Mouse (Mus musculus): ENCODE results near the gene Tspan32. TPM values are rescaled to one million over a fixed set of nuclear protein-coding genes. Genes with fewer than 3 reads are reported as not detected.

The Tspan32 gene
- polyA plus RNA-seq, 1 experiment from 2014 or later, result 7.7 TPM

DNA sequence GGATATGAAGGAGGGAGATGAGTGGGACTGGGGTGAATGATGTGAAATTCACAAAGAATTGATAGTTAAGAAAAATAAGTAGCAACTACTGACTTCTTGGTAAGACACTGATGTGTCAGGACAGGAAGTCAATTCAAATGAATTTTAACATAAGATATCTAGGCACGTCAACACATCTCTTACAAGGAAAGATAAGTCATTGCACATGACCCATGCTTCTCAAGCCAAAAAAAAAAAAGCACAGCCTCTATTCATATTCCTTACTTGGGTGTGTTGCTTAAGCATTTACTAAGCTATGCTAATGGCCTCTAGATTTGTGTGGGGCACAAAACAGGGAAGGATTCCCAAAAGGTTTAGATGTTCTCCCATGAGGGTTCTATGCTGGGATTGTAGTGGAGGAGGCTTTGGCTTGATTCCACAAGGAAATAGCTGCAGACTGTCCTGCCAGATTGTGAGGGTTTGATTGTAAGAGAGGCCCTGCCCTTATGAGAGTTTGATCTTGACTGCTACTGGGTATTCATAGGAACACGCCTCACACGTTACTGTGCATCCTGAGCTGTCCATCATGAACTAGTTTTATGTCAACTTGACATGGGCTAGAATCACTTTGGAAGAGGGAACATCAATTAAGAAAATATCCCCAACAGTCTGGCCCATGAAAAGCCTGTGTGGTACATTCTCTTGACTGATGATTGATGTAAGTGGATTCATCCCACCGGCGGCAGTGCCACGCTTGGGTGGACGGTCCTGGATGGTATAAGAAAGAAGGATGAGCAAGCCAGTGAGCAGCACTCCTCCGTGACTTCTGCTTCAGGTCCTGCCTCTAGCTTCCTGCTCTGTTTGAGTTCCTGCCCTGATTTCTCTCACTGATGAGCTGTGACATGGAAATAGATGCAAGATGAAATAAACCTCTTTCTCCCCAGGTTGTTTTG lies 29.9 kb downstream of the Tspan32 start:
- H3K9ac ChIP-seq, result no peak overlapping the region
- 84% methylated on average over 8 of the region's 8 CpGs for WGBS
- ATAC-seq (ENCODE audit: insufficient number of reproducible peaks, low FRiP score), result no peak
- H3K4me2 ChIP-seq, result no peak overlapping the region
- H3K4me3 ChIP-seq, result no peak overlapping the region
- H3K27ac ChIP-seq (ENCODE audit: poor library complexity, severe bottlenecking), result no peak overlapping the region
- 0 out of 2 replicates have a peak, but pooled peaks cover 5% of the 10 kb centered on the region for H3K36me3 ChIP-seq
- H3K27me3 ChIP-seq (replicated peaks), result no peaks in the 10 kb centered on the region
- peaks cover 4% of the 10 kb centered on the region for H3K4me1 ChIP-seq (replicated peaks)
- H3K9me3 ChIP-seq (replicated peaks), result no peaks in the 10 kb centered on the region

DNA sequence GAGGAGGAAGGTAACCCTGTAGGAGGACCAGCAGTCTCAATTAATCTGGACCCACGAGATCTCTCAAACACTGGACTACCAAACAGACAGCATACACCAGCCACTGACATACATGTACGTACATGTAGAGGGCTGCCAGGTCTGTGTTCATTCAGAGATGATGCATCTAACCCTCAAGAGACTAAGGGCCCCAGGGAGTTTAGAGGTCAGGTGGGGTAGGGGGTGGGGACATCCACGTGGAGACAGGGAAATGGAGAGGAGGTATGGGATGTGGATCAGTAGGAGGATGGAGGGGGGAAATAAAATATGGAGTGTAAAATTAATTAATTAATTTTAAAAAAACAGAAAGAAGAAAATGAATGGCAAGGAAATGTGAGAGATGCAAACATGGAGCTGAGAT lies 31.9 kb downstream of the Tspan32 start:
- no peak overlapping the region for H3K4me3 ChIP-seq
- H3K36me3 ChIP-seq, result 0 out of 2 replicates have a peak, but pooled peaks cover 5% of the 10 kb centered on the region
- H3K27ac ChIP-seq (ENCODE audit: poor library complexity, severe bottlenecking), result no peak overlapping the region
- H3K9ac ChIP-seq, result no peak overlapping the region
- no peaks in the 10 kb centered on the region for H3K9me3 ChIP-seq (replicated peaks)
- WGBS, result 77% methylated on average over 3 of the region's 3 CpGs
- no peaks in the 10 kb centered on the region for H3K27me3 ChIP-seq (replicated peaks)
- no peak for ATAC-seq (ENCODE audit: insufficient number of reproducible peaks, low FRiP score)
- no peak overlapping the region for H3K4me2 ChIP-seq
- H3K4me1 ChIP-seq (replicated peaks), result peaks cover 17% of the 10 kb centered on the region

DNA sequence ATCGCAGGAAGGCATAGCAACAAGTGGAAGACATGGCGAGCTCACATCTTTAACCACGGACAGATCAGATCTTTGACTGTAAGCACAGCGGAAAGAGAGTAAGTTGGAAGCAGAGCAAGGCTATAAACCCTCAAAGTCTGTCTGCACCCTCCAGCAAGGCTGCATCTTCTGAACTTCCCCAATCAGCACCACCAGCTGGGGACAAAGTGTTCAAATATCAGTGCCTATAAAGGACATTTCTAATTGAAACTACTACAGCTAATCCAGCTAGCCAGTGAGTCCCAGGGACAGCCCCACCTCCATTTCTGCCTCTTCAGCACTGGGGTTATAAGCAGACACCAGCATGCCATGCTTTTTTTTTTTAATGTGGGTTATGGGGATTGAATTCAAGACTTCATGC lies 32.5 kb downstream of the Tspan32 start:
- no peak overlapping the region for H3K4me3 ChIP-seq
- 88% methylated on average over 4 of the region's 4 CpGs for WGBS
- H3K9me3 ChIP-seq (replicated peaks), result no peaks in the 10 kb centered on the region
- H3K4me1 ChIP-seq (replicated peaks), result peaks cover 20% of the 10 kb centered on the region
- H3K27me3 ChIP-seq (replicated peaks), result no peaks in the 10 kb centered on the region
- no peak overlapping the region for H3K9ac ChIP-seq
- H3K4me2 ChIP-seq, result no peak overlapping the region
- ATAC-seq (ENCODE audit: insufficient number of reproducible peaks, low FRiP score), result no peak
- 0 out of 2 replicates have a peak, but pooled peaks cover 5% of the 10 kb centered on the region for H3K36me3 ChIP-seq
- no peak overlapping the region for H3K27ac ChIP-seq (ENCODE audit: poor library complexity, severe bottlenecking)

DNA sequence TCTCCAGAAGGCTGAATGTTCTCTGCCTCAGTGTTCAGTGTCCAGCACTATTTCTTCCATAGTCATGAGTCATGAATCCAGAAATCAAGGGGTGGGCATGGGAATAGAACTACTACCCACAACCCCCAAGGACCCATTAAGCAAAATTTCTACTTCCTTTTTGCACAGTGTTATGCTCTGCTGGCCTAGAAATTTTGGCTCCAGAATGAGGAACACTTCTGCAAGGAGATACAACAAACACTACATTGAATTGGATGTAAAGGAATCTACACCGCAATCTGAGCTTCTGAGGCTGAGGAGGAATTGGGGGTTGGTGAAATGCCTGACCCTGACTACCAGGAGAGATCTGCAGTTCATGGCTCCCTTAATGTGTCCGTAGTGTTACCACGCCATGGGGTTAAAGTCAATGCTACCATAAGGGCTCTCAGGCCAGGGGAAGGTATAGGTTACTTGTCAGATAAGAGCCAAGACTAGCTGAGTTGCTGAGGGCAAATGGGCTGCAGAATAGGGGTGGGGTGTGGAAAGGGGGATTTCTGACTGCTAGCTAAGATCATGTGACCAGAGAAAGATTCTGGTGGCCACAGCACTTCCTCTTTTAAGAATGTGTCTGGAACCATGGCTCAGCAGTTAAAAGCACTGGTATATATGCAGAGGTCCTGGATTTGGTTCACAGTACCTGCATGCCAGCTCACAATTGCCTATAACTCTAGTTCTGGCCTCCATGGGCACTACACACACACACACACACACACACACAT lies 33.5 kb downstream of the Tspan32 start:
- no peaks in the 10 kb centered on the region for H3K27me3 ChIP-seq (replicated peaks)
- no peak for ATAC-seq (ENCODE audit: insufficient number of reproducible peaks, low FRiP score)
- H3K4me1 ChIP-seq (replicated peaks), result peaks cover 30% of the 10 kb centered on the region
- no peak overlapping the region for H3K4me2 ChIP-seq
- H3K9me3 ChIP-seq (replicated peaks), result no peaks in the 10 kb centered on the region
- no peak overlapping the region for H3K4me3 ChIP-seq
- H3K27ac ChIP-seq (ENCODE audit: poor library complexity, severe bottlenecking), result no peak overlapping the region
- H3K36me3 ChIP-seq, result 0 out of 2 replicates have a peak, but pooled peaks cover 5% of the 10 kb centered on the region
- H3K9ac ChIP-seq, result no peak overlapping the region
- WGBS, result 82% methylated on average over 3 of the region's 3 CpGs

DNA sequence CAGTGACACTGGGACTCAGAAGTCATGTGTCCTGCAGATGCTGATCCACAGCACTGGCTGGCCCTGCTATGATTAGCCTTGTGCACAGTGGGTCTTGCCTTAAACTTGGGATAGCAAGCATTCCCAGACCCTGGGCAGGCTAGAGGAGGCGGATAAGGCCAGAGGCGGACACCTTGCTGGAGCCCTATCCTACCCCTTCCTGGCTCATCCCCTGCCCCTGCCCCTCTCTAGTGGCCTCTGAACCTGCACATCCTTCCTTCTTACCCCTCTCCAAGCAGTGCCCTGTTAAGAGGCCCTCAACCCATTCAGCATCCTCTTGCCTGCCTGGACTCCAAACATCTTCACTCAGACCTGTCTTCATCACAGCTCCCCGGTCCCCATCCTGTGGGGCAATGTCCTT lies 35.7 kb downstream of the Tspan32 start:
- Histone ChIP-seq H3K9me3 (replicated peaks) (no peaks in the 10 kb centered on the region), H3K4me1 (replicated peaks) (peaks cover 31% of the 10 kb centered on the region), H3K27ac (ENCODE audit: poor library complexity, severe bottlenecking) (no peak overlapping the region), H3K9ac (no peak overlapping the region), H3K4me2 (no peak overlapping the region), H3K27me3 (replicated peaks) (no peaks in the 10 kb centered on the region), H3K36me3 (no peaks in the 10 kb centered on the region), H3K4me3 (no peak overlapping the region)
- WGBS, result 87% methylated on average over 3 of the region's 3 CpGs
- no peak for ATAC-seq (ENCODE audit: insufficient number of reproducible peaks, low FRiP score)

DNA sequence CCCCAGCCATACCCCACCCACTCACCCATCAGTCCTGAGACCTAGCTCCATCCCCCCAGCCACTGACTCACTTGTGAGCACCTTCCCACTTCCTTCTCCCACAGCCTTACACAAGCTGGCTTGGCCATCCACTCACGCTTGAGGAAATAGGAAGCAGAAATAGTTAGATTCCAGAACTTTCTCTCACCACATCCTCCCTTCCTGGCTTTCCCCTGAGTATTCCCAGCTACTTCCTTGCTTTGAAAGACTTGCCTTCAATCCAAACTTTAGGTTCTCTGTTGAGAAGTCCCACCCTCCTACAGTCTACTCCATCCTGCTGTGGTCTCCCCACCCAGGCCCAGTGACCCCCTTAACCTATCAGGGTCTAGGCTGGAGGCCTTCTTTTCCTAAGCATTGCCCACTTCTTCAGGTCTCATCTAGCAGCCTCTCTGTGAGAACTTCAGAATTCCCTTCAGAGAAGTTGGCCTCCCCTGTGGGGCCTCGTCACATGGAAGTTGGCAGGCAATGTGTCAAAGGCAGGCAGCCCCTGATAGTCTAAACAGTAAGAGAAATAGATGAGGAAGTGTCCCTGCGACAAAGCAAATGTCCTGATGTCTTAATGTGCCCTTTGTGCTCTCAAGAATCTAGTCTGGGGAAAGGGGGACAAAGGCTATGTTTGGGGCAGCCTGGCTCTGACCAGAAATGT lies 36.4 kb downstream of the Tspan32 start:
- peak overlapping the region; percentile 56 for H3K27ac ChIP-seq (ENCODE audit: poor library complexity, severe bottlenecking)
- no peaks in the 10 kb centered on the region for H3K27me3 ChIP-seq (replicated peaks)
- H3K36me3 ChIP-seq, result no peaks in the 10 kb centered on the region
- no peak overlapping the region for H3K9ac ChIP-seq
- ATAC-seq (ENCODE audit: insufficient number of reproducible peaks, low FRiP score), result no peak
- peaks cover 31% of the 10 kb centered on the region for H3K4me1 ChIP-seq (replicated peaks)
- H3K4me3 ChIP-seq, result no peak overlapping the region
- H3K9me3 ChIP-seq (replicated peaks), result no peaks in the 10 kb centered on the region
- WGBS, result 65% methylated on average over 3 of the region's 3 CpGs
- no peak overlapping the region for H3K4me2 ChIP-seq

DNA sequence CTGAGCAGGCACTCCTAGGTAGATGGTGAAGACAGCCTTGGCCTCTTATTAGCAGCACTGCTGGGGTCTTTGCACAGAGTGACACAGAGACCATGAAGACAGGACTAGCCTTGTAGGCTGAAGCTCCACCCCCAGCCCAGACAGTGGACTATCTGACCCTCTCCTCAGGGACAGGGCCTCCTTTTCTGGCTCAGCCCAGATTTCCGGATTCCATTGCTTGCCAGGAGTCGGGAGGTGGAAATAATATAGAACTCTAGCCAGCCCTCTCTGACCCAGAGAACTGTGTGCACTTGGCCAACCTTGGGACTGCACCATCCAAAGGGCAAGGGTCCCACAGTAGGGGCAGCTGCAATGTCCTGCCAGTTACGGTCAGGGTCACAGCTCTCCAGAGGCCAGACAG lies 37.2 kb downstream of the Tspan32 start:
- no peaks in the 10 kb centered on the region for H3K9me3 ChIP-seq (replicated peaks)
- H3K27me3 ChIP-seq (replicated peaks), result no peaks in the 10 kb centered on the region
- no peak overlapping the region for H3K4me3 ChIP-seq
- peak; percentile 80 for ATAC-seq (ENCODE audit: insufficient number of reproducible peaks, low FRiP score)
- peaks cover 31% of the 10 kb centered on the region for H3K4me1 ChIP-seq (replicated peaks)
- peak overlapping the region; percentile 56 for H3K27ac ChIP-seq (ENCODE audit: poor library complexity, severe bottlenecking)
- WGBS, result 37% methylated on average over 3 of the region's 3 CpGs
- no peaks in the 10 kb centered on the region for H3K36me3 ChIP-seq
- no peak overlapping the region for H3K4me2 ChIP-seq
- no peak overlapping the region for H3K9ac ChIP-seq

DNA sequence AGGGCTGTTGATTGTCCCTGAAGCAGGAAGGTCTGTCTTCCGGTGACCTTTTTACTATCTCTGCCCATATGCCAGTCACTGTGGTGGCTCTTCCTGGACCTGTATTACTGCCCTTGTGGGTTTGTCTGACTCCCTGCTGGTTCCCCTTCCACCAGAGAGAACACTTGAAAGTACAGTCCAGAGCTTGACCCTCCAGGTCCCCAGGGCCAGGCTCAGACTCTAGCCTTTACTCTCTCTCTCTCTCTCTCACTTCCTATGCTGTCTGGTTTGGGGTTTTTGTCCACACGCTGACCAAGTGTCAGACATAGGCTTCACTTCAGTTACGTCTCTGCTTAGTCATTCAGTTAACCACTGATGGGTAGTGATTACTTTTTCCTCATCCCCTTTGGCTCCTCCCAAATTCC lies 38.1 kb downstream of the Tspan32 start:
- WGBS, result 70% methylated on average over 3 of the region's 3 CpGs

DNA sequence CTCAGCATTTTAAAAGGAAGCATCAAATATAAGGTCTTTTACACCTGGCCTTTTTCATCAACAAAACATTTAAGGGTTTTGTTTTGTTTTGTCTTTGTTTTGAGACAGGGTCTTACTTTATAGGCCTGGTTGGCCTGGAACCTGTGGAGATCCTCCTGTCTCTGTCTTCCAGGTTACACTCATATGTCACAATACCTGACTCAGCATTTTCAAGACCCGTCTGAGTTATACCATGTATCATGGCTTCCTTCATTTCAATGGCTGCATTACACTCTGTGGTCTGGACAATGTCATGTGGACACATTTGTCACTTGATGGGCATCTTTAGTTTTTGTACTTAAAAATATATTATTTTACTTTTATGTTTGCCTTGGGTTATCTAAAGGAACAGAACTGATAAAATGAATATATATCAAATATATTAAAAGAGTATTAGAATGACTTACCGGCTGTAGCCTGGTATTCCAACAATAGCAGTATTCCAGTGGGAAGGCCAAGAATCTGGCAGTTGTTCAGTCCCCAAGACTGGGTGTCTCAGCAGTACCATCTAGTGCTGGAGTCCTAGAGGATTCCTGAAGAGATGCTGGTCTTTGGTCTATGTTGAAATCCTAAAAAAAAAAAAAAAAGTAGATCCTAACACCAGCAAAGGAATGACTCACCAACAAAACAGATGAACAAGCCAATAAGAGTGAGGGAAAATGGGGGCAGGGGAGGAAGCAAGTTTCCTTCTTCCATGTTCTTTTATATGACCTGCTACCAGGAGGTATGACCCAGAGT lies 39.4 kb downstream of the Tspan32 start:
- ATAC-seq (ENCODE audit: insufficient number of reproducible peaks, low FRiP score), result no peak
- H3K4me3 ChIP-seq, result no peak overlapping the region
- no peak overlapping the region for H3K4me2 ChIP-seq
- no peaks in the 10 kb centered on the region for H3K27me3 ChIP-seq (replicated peaks)
- H3K27ac ChIP-seq (ENCODE audit: poor library complexity, severe bottlenecking), result no peak overlapping the region
- WGBS, result 87% methylated on average over 2 of the region's 2 CpGs
- no peaks in the 10 kb centered on the region for H3K9me3 ChIP-seq (replicated peaks)
- H3K9ac ChIP-seq, result no peak overlapping the region
- H3K36me3 ChIP-seq, result no peaks in the 10 kb centered on the region
- H3K4me1 ChIP-seq (replicated peaks), result peaks cover 33% of the 10 kb centered on the region

More for the DNA sequence above, 38.1 kb downstream of the Tspan32 start:
- Histone ChIP-seq H3K27ac (ENCODE audit: poor library complexity, severe bottlenecking) (peak overlapping the region; percentile 56), H3K4me2 (no peak overlapping the region), H3K4me3 (no peak overlapping the region), H3K27me3 (replicated peaks) (no peaks in the 10 kb centered on the region), H3K9me3 (replicated peaks) (no peaks in the 10 kb centered on the region), H3K36me3 (no peaks in the 10 kb centered on the region), H3K9ac (no peak overlapping the region), H3K4me1 (replicated peaks) (peaks cover 31% of the 10 kb centered on the region)
- ATAC-seq (ENCODE audit: insufficient number of reproducible peaks, low FRiP score), result 0 out of 2 replicates have a peak, but pooled peaks have one; percentile 12

DNA sequence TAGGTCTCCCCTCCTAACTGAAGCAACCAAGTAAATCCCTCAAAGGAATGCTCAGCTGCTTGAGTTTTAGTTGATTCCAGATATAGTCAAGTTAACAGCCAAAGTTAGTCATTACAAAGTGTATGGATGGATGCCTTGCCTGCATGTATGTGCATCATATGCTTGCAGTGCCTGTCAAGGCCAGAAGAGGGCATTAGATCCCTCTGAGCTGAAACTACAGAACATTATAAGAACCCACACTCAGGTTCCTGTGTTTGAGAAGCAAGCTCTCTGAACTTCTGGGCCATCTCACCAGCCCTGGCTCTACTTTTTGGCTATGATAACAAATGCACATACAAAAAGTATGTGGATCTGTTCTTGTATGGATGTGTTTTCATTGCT lies 40.0 kb downstream of the Tspan32 start:
- no peak overlapping the region for H3K4me2 ChIP-seq
- H3K4me1 ChIP-seq (replicated peaks), result peaks cover 39% of the 10 kb centered on the region
- no peaks in the 10 kb centered on the region for H3K9me3 ChIP-seq (replicated peaks)
- no peaks in the 10 kb centered on the region for H3K36me3 ChIP-seq
- H3K27me3 ChIP-seq (replicated peaks), result no peaks in the 10 kb centered on the region
- ATAC-seq (ENCODE audit: insufficient number of reproducible peaks, low FRiP score), result no peak
- H3K4me3 ChIP-seq, result no peak overlapping the region
- no peak overlapping the region for H3K27ac ChIP-seq (ENCODE audit: poor library complexity, severe bottlenecking)
- H3K9ac ChIP-seq, result no peak overlapping the region

Data from heart, embryonic 12.5 days (tissue).